Mouse (Mus musculus) bone marrow, adult 2 months (tissue): ENCODE measurements at regions not wholly inside any gene's neighbourhood (a gene's known extent, or its start where the extent isn't known, plus 50 kb on each side); places are given as distances from the start of the nearest gene placed in this dataset.

Source experiments
- CTCF ChIP-seq: fragments of 200-500 bp; IDR thresholded peaks from 2 replicates; pipeline ENCODE4 v1.5.1; 2011; ENCODE audit warnings: low read length, control low read depth; ENCODE audit not compliant: control insufficient read depth, insufficient read depth
- POLR2A ChIP-seq: fragments of 200-500 bp; IDR thresholded peaks from 2 replicates; pipeline ENCODE4 v1.6.1; 2011; ENCODE audit warnings: low read depth, mild to moderate bottlenecking, control low read depth, low read length, borderline replicate concordance; ENCODE audit not compliant: control insufficient read depth

GRCm38 (mm10) chr9:33003880-33004279 lies 367.9 kb downstream of the Ets1 start:
- TF ChIP-seq CTCF (no peak), POLR2A (no peak)
